Mouse (Mus musculus): ENCODE results near the gene Clcn1.

Gene Clcn1

DNA sequence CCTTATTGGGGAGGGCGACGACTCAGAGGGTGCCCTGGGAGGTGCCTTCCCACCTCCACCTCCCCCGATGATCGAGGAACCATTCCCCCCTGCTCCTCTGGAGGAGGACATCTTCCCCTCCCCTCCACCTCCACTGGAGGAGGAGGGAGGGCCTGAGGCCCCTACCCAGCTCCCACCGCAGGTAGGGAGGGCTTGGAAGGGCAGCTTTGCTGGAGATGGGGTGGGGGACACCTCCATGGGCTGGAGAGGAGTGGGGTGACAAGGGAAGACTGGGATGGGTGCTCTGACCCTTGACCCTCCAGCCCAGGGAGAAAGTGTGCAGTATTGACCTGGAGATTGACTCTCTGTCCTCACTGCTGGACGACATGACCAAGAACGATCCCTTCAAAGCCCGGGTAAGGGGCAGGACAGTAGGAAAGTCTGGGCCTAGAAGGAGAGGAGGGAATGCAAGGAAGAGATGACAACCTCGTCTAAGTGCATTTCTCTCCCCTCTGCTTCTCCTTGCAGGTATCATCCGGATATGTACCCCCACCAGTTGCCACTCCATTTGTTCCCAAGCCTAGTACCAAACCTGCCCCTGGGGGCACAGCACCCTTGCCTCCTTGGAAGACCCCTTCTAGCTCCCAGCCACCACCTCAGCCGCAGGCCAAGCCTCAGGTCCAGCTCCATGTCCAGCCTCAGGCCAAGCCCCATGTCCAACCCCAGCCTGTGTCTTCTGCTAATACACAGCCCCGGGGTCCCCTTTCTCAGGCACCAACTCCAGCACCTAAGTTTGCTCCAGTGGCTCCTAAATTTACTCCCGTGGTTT, 64.7 kb downstream of the Clcn1 start:
- DNase-seq (ENCODE audit: low spot score), result no peak

DNA sequence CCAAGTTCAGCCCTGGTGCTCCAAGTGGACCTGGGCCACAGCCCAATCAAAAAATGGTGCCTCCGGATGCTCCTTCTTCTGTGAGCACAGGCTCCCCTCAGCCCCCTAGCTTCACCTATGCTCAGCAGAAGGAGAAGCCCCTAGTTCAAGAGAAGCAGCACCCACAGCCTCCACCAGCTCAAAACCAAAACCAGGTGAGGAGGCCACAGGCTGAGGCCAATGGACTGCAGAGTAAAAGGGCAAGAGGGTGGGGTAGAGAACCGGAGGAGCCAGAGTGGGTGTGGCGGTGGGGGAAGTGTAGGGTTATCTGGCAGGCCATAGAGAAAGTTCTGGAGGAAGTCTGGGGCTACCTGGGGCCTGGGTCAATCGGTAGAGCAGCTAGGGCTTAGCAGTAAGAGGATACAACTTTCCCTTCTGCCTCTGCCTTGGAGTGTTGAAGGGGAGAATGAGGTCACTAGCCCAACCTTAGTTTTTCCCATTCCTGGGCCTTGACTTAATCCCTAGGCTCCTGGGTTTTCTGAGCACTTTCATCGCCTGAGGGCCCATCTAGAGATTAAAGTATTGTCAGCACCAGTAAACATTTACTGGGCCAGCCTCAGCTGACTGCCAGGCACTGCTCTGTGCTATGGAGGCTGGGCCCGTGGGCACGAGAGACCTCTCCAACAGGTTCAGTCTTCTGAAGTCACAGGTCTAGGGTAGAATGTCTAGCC, 65.4 kb downstream of the Clcn1 start:
- no peak for DNase-seq (ENCODE audit: low spot score)

DNA sequence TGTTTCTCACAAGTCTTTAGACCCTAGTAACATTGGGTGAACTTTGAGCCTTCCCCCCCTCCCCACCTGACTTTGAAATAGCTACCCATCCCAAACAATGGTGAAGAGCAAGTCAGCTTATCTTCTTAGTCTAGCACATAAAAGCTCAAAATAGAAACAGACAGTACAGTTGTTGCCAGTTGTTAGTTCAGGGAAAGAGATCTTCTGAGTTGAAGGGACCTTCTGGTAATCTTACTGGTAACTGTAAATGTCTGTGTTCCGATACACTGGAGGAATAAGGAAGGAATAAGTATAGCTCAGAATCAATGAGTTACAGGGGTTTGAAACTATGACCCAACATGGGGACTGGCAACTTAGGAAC, 66.0 kb downstream of the Clcn1 start:
- no peak for DNase-seq (ENCODE audit: low spot score)

DNA sequence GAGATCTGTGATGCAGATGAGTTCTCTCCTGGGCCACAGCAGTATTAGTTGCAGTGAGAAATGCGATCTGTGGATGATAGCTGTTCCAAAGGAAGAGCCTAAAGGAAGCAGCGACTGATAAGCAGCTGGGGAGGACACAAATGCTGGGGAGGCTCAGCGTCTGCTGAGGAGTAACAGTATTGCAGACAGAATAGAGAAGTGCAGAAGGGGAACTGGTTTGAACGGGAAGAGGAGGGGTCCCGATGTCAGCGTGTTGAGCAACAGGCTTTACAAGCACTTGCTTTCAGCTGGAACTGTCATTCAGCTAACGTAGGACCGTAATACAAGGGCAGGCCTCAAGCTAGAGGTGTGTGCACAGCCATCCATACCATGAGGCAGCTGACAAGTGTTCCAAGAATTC, 66.7 kb downstream of the Clcn1 start:
- DNase-seq (ENCODE audit: low spot score), result no peak

DNA sequence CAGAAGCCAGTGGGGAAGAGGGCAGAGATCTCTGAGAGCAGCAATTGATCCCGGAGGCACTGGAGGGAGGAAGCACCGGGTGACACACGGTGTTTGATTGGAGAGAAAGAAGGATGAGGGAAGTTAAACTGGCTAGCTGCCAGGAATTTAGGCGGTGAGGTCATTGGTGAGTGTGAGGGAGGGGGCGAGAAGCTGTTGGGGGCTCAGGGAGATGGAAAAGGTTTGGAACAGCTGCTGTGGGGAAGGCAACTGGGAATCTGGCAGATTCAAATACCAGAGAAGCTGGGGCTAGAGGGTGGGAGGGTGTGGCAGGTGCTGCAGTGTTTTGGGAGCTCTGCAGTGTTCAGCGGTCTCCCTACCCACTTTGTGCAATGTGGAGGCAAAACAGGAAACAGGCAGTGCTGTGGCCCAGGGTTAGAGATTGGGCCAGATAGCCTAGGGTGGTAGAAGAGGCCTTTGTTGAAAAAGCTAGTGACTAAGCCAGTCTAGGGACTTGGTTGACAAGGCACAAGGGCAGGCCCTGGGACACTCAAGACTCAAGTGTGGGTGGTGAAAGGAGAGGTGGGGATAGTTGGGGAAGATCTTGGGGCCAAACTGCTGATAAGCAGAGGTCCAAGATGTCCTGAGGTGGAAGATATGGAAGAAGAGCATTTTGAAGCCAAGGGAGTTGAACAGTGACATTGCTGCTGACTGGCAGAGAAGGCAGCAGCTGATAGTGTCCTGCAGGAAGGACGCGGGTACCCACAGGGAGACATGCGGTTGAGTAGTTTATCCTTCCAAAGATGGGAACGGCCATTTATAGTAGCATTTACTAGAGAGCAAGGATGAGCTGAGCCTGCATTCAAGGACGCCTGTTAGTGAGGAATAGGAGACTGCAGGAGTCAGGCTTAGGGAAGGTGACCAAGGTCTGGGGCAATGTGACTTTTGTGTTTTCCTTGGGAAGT, 67.9 kb downstream of the Clcn1 start:
- peak; percentile 15 for DNase-seq (ENCODE audit: low spot score)

DNA sequence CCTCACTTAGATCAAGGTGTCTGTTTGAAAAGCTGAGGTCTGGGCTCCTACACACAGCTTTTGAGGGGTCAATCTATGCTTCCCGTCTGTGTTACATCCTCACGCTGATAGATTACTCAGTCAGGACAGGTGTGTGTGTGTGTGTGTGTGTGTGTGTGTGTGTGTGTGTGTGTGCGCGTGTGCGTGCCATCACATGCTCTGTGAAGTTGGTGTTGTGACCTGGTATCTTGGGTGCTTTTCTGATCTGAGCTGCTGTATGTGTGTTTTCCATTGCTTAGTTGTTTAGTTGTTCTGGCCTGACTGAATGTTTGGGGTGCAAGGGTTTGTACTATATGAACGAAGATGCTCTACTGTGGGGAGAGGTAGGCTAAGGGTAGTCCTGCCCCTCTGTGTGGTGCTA, 68.9 kb downstream of the Clcn1 start:
- no peak for DNase-seq (ENCODE audit: low spot score)

DNA sequence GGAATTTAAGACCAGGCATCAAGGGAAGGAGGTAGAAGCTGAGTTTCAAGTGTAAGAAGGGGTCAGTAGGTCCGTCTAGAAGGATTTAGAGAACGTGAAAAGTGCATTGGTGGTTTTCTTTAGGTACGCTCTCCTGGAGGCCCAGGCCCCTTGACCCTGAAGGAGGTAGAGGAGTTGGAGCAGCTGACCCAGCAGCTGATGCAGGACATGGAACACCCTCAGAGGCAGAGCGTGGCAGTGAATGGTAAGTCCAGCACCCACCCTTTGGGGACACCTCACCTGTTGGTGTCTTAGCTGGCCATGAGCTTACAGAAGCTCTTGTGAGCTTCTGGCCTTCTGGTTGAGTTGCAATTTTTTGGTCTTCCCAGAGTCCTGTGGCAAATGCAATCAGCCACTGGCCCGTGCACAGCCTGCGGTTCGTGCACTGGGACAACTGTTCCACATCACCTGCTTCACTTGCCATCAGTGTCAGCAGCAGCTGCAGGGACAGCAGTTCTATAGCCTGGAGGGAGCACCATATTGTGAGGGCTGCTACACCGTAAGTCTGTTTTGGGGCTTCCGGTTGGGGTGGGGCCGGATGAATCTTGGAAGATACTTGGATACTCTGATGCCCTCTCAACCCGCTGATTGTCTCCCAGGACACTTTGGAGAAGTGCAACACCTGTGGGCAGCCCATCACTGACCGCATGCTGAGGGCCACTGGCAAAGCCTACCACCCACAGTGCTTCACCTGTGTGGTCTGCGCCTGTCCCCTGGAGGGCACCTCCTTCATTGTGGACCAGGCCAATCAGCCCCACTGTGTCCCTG, 69.5 kb downstream of the Clcn1 start:
- DNase-seq (ENCODE audit: low spot score), result no peak

DNA sequence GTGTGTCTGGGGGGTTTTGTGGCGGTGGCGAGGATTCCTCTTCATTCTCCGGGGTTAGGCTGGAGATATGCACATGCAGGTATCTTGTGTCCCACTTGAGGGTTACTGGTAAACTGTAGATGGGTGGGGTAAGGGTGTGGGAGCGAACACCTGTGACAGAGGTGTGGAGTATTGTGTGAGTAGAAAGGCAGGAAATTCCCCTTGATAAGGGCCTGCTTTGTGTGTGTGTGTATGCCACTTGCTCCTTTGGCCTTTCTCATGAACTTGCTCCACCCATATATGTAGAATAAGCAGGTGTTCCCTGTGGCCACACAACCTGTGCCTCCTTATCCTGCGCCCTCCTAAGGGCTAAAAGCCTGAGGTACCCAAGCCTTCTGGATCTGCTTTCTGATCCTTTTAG, 70.4 kb downstream of the Clcn1 start:
- no peak for DNase-seq (ENCODE audit: low spot score)

DNA sequence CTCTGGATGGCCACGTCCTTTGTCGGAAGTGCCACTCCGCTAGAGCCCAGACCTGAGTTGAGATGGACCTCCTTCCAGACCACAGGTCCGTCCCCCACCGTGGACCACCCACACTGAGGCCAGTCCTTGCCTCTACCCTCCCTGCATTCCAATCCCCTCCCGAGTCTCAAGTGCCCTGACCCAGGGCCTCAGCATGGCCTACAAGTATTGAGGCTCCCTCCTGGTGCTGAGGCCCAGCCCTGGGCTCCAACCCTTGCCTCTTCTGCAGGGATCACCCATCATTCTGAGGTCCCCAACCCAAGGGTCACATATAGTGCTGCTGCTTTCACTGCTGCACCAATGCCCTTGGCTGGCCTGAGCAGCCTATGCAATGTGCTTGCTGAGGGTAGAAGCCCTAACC, 71.4 kb downstream of the Clcn1 start:
- no peak for DNase-seq (ENCODE audit: low spot score)

DNA sequence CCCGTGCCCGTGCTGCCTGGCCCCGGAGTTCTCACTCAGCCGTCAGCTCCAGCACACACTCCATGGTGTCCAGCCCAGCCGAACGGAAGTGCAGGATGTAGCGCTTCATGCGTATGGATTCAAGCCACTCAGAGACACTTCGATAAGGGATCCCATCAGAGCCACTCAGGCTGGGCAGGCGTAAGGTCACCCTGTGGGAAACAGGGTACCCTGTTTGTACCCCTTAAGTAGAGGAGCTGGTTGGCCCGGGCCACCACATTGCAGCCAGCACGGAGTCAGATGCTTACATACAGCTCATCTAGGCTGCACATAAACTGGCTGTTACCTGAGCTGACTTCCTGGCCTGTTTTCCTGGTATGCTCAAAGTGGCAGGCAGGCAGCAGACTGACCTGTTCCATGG, 72.4 kb downstream of the Clcn1 start:
- no peak for DNase-seq (ENCODE audit: low spot score)

DNA sequence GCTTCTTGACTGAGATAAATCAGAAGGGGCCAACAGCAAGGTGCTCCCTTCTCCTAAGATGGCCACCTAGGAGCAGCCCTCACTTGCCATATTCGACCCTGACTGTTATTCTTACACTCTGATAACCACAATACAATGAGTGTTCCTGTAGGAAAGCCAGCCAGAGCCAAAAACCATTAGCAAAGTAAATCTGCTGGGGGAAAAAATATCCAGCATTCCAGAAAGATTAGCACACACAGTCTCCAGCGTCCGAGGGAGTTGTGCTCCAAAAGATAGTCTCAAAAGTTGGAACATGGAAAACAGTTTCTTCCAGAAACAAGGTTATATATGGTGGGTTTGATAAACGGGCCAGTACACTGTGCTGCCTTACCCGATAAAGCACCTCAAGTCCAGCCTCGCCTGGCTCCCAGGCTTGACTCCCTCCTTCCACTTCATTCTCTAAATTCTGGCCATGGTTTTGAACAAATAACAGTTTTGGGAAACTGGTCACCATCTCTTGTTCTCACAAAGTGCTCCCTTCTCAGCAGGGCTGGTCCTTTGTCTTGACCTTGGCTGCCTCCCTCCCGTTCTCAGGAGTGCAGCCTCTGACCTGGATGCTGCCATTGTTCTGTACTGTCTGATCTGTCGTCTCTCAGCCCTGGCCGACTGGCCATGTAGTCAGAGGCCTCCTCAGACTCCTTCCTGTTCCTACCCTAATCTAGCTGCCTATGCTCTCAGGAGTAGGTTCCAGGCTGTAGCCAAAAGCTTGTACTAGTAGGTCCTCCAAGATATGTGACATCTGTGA, 73.1 kb downstream of the Clcn1 start:
- no peak for DNase-seq (ENCODE audit: low spot score)

DNA sequence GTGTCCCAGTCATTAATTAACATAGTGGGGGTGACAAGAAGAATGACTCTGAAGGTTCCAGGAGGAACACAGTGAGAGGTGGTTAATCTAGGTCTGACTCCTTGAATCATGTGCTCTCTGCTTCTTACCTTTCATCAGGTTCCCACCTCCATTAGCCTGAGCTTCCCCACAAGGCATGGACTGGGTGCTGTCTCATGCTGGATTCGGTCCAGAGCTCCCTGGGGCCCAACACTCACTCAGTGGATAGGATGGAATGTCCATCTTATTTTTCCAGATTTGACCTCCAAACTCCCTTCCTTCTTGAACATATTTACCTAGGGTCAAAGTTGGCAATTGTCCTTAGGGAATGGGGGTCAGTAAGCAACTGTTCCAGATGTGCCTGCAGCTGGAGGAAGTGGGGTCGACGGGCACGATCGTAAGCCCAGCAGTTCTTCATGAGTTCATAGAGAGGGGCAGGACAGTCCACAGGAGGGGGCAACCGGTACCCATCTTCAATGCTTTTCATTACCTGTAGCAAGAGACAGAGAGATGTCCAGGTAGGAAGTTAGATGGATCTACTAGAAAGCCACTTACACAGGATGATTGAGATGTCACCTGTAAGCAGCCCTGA, 73.9 kb downstream of the Clcn1 start:
- DNase-seq (ENCODE audit: low spot score), result no peak

DNA sequence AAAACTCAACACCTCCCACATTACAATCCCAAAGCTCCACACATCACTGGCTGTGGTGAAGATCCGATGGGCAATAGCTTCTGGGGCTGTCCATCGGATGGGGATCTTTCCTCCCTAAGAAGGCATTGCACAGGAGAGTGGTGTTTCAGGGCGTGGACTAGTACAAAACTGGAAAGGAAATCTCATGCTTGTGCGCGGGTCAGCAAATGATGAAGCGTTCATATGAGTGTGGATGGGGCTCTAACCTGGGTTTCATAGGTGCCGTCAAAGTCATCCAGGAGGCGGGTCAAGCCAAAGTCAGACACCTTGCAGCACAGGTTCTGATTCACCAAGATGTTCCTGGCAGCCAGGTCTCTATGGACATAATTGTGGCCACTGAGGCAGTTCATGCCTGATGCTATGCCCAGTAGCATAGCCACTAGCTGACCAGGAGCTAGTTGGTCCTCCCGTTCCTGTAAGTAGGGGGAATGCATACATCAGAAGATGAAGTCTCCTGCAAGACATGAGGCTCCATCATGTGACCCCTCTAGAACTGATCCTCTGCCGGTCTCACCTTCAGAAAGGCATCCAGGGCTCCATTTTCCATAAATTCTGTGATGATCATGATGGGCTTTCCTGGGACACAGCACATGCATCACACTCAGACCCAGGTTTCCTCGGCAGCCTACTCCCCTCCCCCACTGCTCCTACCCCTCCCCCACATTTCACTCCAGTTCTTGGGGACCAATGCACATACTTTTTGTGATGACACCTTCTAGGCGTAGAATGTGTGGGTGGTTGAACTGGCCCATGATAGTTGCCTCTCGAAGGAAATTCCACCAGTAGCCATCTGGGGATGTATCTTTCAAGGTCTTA, 74.8 kb downstream of the Clcn1 start:
- DNase-seq (ENCODE audit: low spot score), result no peak

DNA sequence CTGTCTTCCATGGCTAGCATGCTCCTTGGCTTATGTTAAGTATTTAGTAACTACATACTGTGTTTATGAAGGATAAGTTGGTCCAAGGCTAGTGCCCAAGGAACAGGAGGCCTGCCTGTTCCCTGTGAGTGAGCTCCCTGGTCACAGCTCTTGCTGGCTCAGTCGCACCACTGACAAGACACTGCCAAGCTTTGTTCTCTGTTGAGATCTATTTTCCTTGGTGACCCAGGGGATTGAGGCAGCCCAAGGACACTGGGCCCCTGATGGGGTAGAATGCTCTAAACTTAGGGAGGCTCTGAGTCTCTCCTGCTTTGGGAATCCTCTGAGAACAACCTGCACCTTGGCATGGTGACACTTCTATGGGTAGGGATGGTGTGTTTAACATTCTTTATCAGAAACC, 75.6 kb downstream of the Clcn1 start:
- DNase-seq (ENCODE audit: low spot score), result no peak

DNA sequence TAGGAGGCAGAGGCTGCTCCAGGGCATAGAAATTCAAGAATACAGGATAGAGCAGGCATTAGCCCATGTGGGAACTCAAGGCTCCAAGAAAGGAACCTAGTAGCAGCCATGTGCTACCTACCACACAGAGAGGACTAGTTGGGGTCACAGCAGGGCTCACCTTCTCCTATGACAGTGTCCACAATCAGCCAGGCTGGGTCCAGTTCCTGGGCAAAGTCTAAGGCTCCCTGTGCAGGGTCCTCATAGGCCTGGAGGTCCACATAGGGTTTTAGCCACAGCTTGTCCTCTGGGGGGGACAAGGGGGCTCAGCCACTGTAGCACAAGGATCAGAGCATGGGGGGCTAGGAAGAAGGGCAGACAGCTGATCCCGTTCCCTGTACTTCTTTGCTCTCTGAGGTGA, 76.0 kb downstream of the Clcn1 start:
- DNase-seq (ENCODE audit: low spot score), result no peak

DNA sequence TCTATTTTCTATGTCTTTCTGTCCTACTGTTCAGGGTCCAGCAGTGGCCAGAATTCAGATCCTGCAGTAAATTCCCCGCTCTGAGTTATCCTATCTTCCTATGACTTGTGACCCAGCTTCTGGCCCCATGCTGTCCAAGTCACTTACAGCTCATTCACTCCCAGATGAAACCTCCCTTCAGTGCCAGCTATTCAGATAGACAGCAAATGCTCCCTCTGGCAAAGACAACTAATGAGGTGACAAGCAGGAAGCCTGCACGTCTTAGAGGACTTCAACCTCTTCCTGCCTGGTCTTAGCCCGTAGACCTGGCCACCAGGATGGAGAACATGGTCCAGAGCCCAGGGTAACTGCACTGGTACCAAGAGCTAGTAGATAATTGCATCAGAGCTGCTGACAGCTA, 76.5 kb downstream of the Clcn1 start:
- DNase-seq (ENCODE audit: low spot score), result no peak

DNA sequence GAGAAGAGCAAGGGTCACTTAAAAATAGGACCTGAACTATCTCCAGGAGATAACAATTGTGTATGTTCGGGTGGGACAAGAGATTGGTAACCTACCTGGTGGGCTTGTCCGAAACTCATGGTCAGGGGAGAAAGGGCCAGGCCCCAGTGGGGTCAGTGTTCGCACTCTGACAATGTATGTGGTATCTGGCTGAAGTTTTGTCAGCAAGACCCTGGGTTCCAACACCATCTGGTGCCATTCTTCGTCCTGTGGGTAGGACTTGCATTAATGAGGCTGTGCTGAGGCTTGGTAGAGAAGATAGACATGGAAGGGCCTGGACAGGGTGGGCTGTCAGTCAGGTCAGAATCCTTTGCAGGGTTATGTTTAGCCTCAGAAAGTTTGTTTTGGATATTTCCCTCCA, 77.6 kb downstream of the Clcn1 start:
- DNase-seq (ENCODE audit: low spot score), result no peak

DNA sequence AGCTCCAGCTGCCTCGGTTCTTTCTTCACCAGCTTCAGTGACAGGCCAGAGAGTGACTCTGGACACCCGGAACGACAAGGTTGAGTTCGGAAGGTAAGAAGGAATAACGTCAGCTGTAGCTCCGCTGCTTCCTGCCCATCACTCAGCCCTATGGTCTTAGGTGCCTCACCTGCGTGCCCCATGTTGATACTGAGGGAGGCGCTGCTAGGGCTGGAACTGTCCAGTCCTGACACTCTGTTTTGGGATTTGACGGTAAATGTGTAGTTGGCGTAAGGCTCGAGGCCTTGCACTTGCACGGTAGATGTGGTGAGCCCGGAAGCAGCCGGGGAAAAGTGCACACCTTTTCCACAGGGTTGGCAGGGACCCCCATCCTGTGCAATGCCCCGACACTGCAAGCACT, 78.1 kb downstream of the Clcn1 start:
- DNase-seq (ENCODE audit: low spot score), result no peak

DNA sequence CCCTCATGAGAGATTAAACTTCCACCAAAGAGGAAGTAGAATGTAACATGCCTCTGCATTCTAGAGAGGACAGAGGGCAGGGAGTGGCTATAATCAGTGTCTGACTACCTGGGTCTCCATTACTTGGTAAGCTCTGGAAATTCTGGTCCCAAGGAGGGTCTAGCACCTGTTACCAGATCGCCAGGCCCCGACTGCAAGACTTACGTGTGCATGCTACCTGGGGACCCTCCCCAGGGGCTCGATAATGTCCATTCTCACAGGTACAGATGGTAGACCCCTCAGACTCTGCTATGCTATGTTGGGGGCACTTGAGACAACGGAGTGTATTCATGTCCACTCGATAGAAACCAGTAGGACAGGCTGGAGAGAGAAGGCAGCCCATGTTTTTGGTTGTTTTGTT, 78.7 kb downstream of the Clcn1 start:
- no peak for DNase-seq (ENCODE audit: low spot score)
